Comparison of ENCODE assay signal across 20 mouse cellular contexts in the genomic region with DNA sequence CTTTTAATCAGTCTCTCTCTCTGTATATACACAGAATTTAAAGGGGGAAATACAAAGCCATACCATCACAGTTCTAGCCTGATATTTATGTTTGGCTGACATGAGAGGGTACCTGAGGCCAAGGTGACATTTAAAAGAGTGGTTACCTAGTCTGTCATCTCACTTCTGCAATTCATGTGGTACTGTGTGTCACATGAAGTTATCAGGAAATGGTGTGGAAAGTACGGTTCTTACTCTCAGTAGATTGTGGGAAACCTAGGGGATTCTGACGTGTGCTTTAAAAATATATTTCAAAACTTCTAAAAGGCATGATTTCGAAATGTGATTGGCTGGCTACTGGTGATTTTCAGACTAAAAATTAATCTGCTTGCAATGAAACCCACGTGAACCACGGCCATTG.
DNase-seq lines count a peak whose midpoint lies in the region; ATAC-seq lines count a peak whose summit lies in the region.
"Had no signal": no experiment of that assay in that cellular context is flagged by ENCODE, and none has a peak within 500 bp of the region (broad histone marks: within the 10 kb centered on the region; RNA-seq: fewer than 3 reads in every experiment).

No protein-coding gene starts in this region.

- H3K27ac ChIP-seq in forebrain, embryonic 16.5 days (ENCODE audit: low read length) = peak overlapping the region; percentile 12
- H3K27ac ChIP-seq in forebrain, embryonic 12.5 days = no peak overlapping the region
- 0 out of 2 replicates have a peak overlapping the region, but pooled peaks have one; percentile 62 for H3K27ac ChIP-seq in neural tube, embryonic 13.5 days (replicated peaks)
- peak overlapping the region; percentile 31; the same call in 1 of the 2 replicates for H3K27ac ChIP-seq in hindbrain, embryonic 15.5 days (replicated peaks)
- H3K27ac ChIP-seq: embryonic facial prominence, embryonic 12.5 days; gastrocnemius, adult 2 months; heart, embryonic 13.5 days; kidney, embryonic 15.5 days; limb, embryonic 12.5 days; liver, embryonic 13.5 days; neural tube, embryonic 12.5 days; stomach, embryonic 15.5 days had no signal

- no peak overlapping the region for H3K9ac ChIP-seq in forebrain, embryonic 16.5 days (replicated peaks; ENCODE audit: low read depth, low read length)
- no peak overlapping the region for H3K9ac ChIP-seq in forebrain, embryonic 12.5 days
- H3K9ac ChIP-seq in neural tube, embryonic 13.5 days = no peak overlapping the region
- H3K9ac ChIP-seq in hindbrain, embryonic 15.5 days = no peak overlapping the region
- H3K9ac ChIP-seq: embryonic facial prominence, embryonic 12.5 days; heart, embryonic 13.5 days; kidney, embryonic 15.5 days; limb, embryonic 12.5 days; liver, embryonic 13.5 days; lung, embryonic 14.5 days; neural tube, embryonic 12.5 days; stomach, embryonic 15.5 days had no signal

- H3K27me3 ChIP-seq in forebrain, embryonic 16.5 days (replicated peaks; ENCODE audit: control insufficient read depth, insufficient read depth, low read length) = no peaks in the 10 kb centered on the region
- H3K27me3 ChIP-seq in forebrain, embryonic 12.5 days = no peaks in the 10 kb centered on the region
- no peaks in the 10 kb centered on the region for H3K27me3 ChIP-seq in neural tube, embryonic 13.5 days
- no peaks in the 10 kb centered on the region for H3K27me3 ChIP-seq in hindbrain, embryonic 15.5 days
- H3K27me3 ChIP-seq: embryonic facial prominence, embryonic 12.5 days; heart, embryonic 13.5 days; kidney, embryonic 15.5 days; limb, embryonic 12.5 days; liver, embryonic 13.5 days; neural tube, embryonic 12.5 days; stomach, embryonic 15.5 days had no signal

- H3K9me3 ChIP-seq in forebrain, embryonic 16.5 days (ENCODE audit: control insufficient read depth, low read length) = no peaks in the 10 kb centered on the region
- no peaks in the 10 kb centered on the region for H3K9me3 ChIP-seq in forebrain, embryonic 12.5 days
- no peaks in the 10 kb centered on the region for H3K9me3 ChIP-seq in neural tube, embryonic 13.5 days
- no peaks in the 10 kb centered on the region for H3K9me3 ChIP-seq in hindbrain, embryonic 15.5 days
- H3K9me3 ChIP-seq: embryonic facial prominence, embryonic 12.5 days; heart, embryonic 13.5 days; kidney, embryonic 15.5 days; limb, embryonic 12.5 days; liver, embryonic 13.5 days; neural tube, embryonic 12.5 days; stomach, embryonic 15.5 days had no signal

- H3K36me3 ChIP-seq in forebrain, embryonic 16.5 days (ENCODE audit: control insufficient read depth, insufficient read depth) = no peaks in the 10 kb centered on the region
- no peaks in the 10 kb centered on the region for H3K36me3 ChIP-seq in forebrain, embryonic 12.5 days (replicated peaks)
- no peaks in the 10 kb centered on the region for H3K36me3 ChIP-seq in neural tube, embryonic 13.5 days
- H3K36me3 ChIP-seq in hindbrain, embryonic 15.5 days = no peaks in the 10 kb centered on the region
- H3K36me3 ChIP-seq: embryonic facial prominence, embryonic 12.5 days; heart, embryonic 13.5 days; kidney, embryonic 15.5 days; limb, embryonic 12.5 days; liver, embryonic 13.5 days; neural tube, embryonic 12.5 days; stomach, embryonic 15.5 days had no signal

- no peak overlapping the region for H3K4me3 ChIP-seq in forebrain, embryonic 16.5 days (replicated peaks; ENCODE audit: low read length)
- H3K4me3 ChIP-seq in forebrain, embryonic 12.5 days (replicated peaks) = no peak overlapping the region
- H3K4me3 ChIP-seq in neural tube, embryonic 13.5 days = no peak overlapping the region
- H3K4me3 ChIP-seq in hindbrain, embryonic 15.5 days = no peak overlapping the region
- H3K4me3 ChIP-seq: embryonic facial prominence, embryonic 12.5 days; erythroblast, embryonic 14.5 days; gastrocnemius, adult 2 months; heart, embryonic 13.5 days; kidney, embryonic 15.5 days; limb, embryonic 12.5 days; liver, embryonic 13.5 days; neural tube, embryonic 12.5 days; stomach, embryonic 15.5 days had no signal

- ATAC-seq in forebrain, embryonic 16.5 days = no peak
- no peak for ATAC-seq in forebrain, embryonic 12.5 days (ENCODE audit: low FRiP score)
- no peak for ATAC-seq in neural tube, embryonic 13.5 days (ENCODE audit: low read depth)
- ATAC-seq in hindbrain, embryonic 15.5 days (ENCODE audit: low FRiP score, low read depth) = no peak
- ATAC-seq: intestine, embryonic 16.5 days had no signal

- WGBS in forebrain, embryonic 16.5 days = 82% methylated on average over 5 of the region's 5 CpGs
- WGBS in forebrain, embryonic 12.5 days = 94% methylated on average over 5 of the region's 5 CpGs
- WGBS in neural tube, embryonic 13.5 days = 78% methylated on average over 5 of the region's 5 CpGs
- WGBS in hindbrain, embryonic 15.5 days = 70% methylated on average over 5 of the region's 5 CpGs

- intact Hi-C loops in left cerebral cortex, postnatal 10 days (cut with DNase I) = no loop called here

- no peak for DNase-seq in neural tube, embryonic 10.5 days (ENCODE audit: extremely low spot score, low spot score)
- DNase-seq in thymus, postnatal 4 days = no peak
- DNase-seq in left cerebral cortex, postnatal 10 days (ENCODE audit: extremely low spot score in 1 of 2, low spot score in 2 of 2) = no peak
- DNase-seq in gastrocnemius, postnatal 4 days (ENCODE audit: low spot score in 2 of 2) = no peak
- DNase-seq: gastrocnemius, adult 2 months; liver, embryonic 13.5 days; thymus, adult 18-20 months had no signal

- peaks cover 9% of the 10 kb centered on the region for H3K4me1 ChIP-seq in forebrain, embryonic 16.5 days (replicated peaks; ENCODE audit: control insufficient read depth, insufficient read depth, low read length)
- H3K4me1 ChIP-seq in forebrain, embryonic 12.5 days = peaks cover 11% of the 10 kb centered on the region
- peaks cover 13% of the 10 kb centered on the region; the same call in 1 of the 2 replicates for H3K4me1 ChIP-seq in neural tube, embryonic 13.5 days (replicated peaks)
- H3K4me1 ChIP-seq in hindbrain, embryonic 15.5 days (replicated peaks) = peaks cover 8% of the 10 kb centered on the region
- H3K4me1 ChIP-seq: embryonic facial prominence, embryonic 12.5 days; limb, embryonic 12.5 days; liver, embryonic 13.5 days; stomach, embryonic 15.5 days had no signal

- no peak overlapping the region for H3K4me2 ChIP-seq in forebrain, embryonic 16.5 days (ENCODE audit: low read length)
- H3K4me2 ChIP-seq in forebrain, embryonic 12.5 days = no peak overlapping the region
- no peak overlapping the region for H3K4me2 ChIP-seq in neural tube, embryonic 13.5 days
- no peak overlapping the region for H3K4me2 ChIP-seq in hindbrain, embryonic 15.5 days
- H3K4me2 ChIP-seq: embryonic facial prominence, embryonic 12.5 days; heart, embryonic 13.5 days; kidney, embryonic 15.5 days; limb, embryonic 12.5 days; liver, embryonic 13.5 days; lung, embryonic 14.5 days; neural tube, embryonic 12.5 days; stomach, embryonic 15.5 days had no signal
